Mouse (Mus musculus) cerebellum, adult 2 months (tissue): ENCODE results near the gene Rrn3. TPM values are rescaled to one million over a fixed set of nuclear protein-coding genes. Genes with fewer than 3 reads are reported as not detected.

Experiments used
- DNase-seq, 2 experiments: peaks; one replicate each; pipeline ENCODE4 v3.0.0; 2021
- H3K27ac ChIP-seq: fragments of 200-500 bp; 2 replicates; pipeline ENCODE4 v1.5.1; 2012; ENCODE audit warnings: low read length, control low read depth, inconsistent platforms; ENCODE audit not compliant: insufficient read depth
- H3K27me3 ChIP-seq: fragments of 200-500 bp; 2 replicates; pipeline ENCODE4 v1.6.1; 2012; ENCODE audit warnings: inconsistent platforms, mild to moderate bottlenecking, low read length, moderate library complexity; ENCODE audit not compliant: control insufficient read depth, insufficient read depth
- H3K4me1 ChIP-seq: fragments of 200-500 bp; 2 replicates; pipeline ENCODE4 v1.6.1; 2011; ENCODE audit warnings: low read length; ENCODE audit not compliant: control insufficient read depth, insufficient read depth
- H3K4me3 ChIP-seq: fragments of 200-500 bp; replicated peaks from 2 replicates; pipeline ENCODE3; 2011; ENCODE audit warnings: mild to moderate bottlenecking, low read depth, low read length, control low read depth; ENCODE audit not compliant: insufficient read depth
- CTCF ChIP-seq: fragments of 200-500 bp; IDR thresholded peaks from 2 replicates; pipeline ENCODE4 v1.5.1; 2011; ENCODE audit warnings: low read depth, mild to moderate bottlenecking, control low read depth, low read length, moderate library complexity, borderline replicate concordance; ENCODE audit not compliant: insufficient read depth
- POLR2A ChIP-seq: fragments of 200-500 bp; IDR thresholded peaks from 2 replicates; pipeline ENCODE4 v1.6.1; 2011; ENCODE audit warnings: low read length, control low read depth, borderline replicate concordance; ENCODE audit not compliant: insufficient read depth
- WGBS: fragments of 180-500 bp; shearing (Covaris S2); methylation state at CpG from one replicate; pipeline ENCODE4 v1.1.7; 2018; 5-methylcytosine and 5-hydroxymethylcytosine counted together
- polyA plus RNA-seq: library from polyadenylated mRNA; depleted of rRNA; stranded (reverse); fragments of >200 nt; gene quantifications from 2 replicates; pipeline ENCODE4 v1.2.3, GENCODE M21; 2012; rRNA removed

Rrn3 gene
- polyA plus RNA-seq, 1 experiment = 39.1 TPM

DNA sequence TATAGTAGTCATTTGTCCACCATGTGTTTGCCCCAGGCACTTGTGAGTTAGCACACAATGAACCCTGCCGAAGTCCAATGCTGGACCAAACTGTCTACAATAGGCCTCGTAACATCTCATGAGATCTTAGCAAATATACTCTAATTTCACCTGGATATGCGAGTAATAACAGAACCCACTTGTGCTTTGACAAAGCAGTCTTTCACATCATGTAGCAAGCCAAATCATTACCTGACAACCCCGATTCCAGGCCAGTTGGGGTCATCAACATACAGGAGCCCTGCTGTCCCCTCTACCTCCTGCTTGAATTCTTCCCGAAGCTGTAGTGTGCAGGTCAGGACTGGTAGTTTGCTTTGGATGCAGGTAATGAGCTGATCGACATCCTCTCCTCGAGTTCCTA is 59.5 kb downstream of the Rrn3 start:
- 91% methylated on average over 7 of the region's 7 CpGs for WGBS
- Histone ChIP-seq H3K4me3 (no peak overlapping the region), H3K4me1 (no peaks in the 10 kb centered on the region), H3K27ac (no peak overlapping the region), H3K27me3 (no peaks in the 10 kb centered on the region)
- no peak for DNase-seq
- TF ChIP-seq POLR2A (no peak), CTCF (no peak)

DNA sequence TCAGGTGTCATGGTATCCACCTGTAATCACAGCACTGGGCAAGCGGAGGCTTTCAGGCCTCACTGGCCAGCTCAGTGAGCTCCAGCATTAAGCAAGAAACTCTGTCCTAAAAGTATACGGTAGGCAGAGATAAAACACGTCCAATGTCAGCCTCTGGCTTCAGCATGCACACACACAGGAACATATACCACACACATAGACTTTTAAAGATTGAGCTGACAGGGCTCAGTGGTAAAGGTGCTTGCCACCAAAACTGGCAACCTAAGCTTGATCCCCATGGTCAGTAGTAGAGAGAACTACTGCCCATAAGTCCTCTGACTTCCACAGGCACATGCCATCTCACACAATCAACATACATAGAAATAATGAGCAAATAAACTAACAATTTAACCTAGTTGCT is 60.4 kb downstream of the Rrn3 start:
- TF ChIP-seq CTCF = no peak
- TF ChIP-seq POLR2A = no peak
- Histone ChIP-seq H3K4me3 (no peak overlapping the region), H3K27ac (no peak overlapping the region), H3K4me1 (no peaks in the 10 kb centered on the region), H3K27me3 (no peaks in the 10 kb centered on the region)
- no peak for DNase-seq
- 95% methylated on average over 3 of the region's 3 CpGs for WGBS

DNA sequence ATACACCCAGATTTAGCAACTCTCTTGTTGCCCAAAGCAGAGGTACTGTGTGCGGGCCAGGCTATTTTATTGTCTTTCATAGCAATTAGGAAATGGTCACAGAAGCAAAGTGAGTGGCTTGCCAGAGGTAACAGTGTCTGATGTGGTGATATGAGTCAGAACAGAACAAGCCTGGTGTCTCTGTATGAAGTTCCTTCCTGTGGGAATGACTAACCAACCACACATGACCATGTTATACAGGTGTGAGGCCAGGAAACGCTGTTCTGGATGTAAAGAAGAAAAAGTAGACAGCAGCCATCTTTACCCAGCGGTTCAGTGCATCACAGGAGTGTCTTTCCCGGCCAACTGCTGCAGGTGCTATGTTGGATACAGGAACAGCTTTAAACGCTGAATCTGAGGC is 64.5 kb downstream of the Rrn3 start:
- 94% methylated on average over 5 of the region's 5 CpGs for WGBS

DNA sequence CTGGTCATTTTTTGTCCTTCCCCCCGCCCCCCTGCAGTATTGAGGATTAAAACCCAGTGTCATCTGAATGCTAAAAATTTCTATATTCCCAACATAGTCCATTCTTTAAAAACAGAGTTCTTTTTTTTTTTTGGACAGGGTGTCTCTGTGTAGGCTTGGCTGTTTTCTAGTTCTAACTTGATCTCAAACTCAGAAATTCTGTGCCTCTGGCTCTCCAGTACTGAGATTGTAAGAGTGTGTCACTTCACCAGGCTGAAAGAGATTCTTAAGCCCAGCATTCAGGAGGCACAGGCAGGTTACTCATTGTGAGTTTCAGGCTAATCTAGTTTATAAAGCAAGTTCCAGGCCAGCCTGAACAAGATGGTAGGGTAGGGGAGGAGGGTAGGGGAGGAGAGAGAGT is 66.2 kb downstream of the Rrn3 start:
- Histone ChIP-seq H3K27ac (no peak overlapping the region), H3K4me3 (no peak overlapping the region), H3K4me1 (no peaks in the 10 kb centered on the region), H3K27me3 (no peaks in the 10 kb centered on the region)
- TF ChIP-seq CTCF = no peak
- no peak for TF ChIP-seq POLR2A
- 97% methylated on average over 1 of the region's 1 CpGs for WGBS
- DNase-seq = no peak

More for the DNA sequence above, 64.5 kb downstream of the Rrn3 start:
- Histone ChIP-seq H3K4me1 (no peaks in the 10 kb centered on the region), H3K27me3 (no peaks in the 10 kb centered on the region), H3K27ac (no peak overlapping the region), H3K4me3 (no peak overlapping the region)
- TF ChIP-seq POLR2A (no peak), CTCF (no peak)
- DNase-seq = no peak

DNA sequence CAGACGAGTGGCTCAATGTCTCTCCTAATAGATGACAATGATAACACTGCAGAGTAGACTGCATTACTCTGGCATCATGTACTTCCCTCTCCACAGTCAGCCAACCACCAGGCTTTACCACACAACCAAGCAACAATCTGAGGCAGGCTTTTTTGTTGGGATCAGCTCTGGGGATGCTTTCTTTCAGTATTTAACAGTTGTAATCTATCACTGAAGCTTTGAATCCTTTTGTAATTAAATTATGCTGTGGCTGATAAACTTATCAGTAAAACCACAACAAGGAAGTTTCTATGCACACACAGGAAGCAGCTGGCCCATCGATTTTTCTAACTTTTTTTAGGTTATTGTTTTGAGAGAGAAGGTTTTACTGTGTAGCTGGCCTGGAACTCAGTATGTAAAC is 67.8 kb downstream of the Rrn3 start:
- Histone ChIP-seq H3K27me3 (no peaks in the 10 kb centered on the region), H3K4me1 (no peaks in the 10 kb centered on the region), H3K27ac (no peak overlapping the region), H3K4me3 (no peak overlapping the region)
- TF ChIP-seq CTCF (no peak), POLR2A (no peak)
- WGBS = 85% methylated on average over 2 of the region's 2 CpGs
- no peak for DNase-seq

DNA sequence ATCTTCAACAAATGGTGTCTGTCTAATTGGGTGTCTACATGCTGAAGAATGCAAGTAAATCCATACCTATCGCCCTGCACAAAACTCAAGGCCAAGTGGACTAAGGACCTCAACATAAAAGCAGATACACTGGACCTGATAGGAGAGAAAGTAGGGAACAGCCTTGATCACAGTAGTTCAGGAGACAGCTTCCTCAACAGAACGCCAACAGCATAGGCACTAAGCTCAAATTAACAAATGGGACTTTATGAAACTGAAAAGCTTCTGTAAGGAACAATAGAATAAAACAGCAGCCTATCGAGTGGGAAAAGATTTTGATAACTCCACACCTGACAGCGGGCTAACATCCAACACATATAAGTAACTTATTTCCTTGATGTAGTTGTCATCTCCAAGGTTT is 70.9 kb downstream of the Rrn3 start:
- WGBS = 93% methylated on average over 4 of the region's 4 CpGs
- TF ChIP-seq CTCF (no peak), POLR2A (no peak)
- no peak for DNase-seq
- H3K27ac ChIP-seq = no peak overlapping the region
- no peak overlapping the region for H3K4me3 ChIP-seq
- H3K4me1 ChIP-seq = no peaks in the 10 kb centered on the region
- no peaks in the 10 kb centered on the region for H3K27me3 ChIP-seq

DNA sequence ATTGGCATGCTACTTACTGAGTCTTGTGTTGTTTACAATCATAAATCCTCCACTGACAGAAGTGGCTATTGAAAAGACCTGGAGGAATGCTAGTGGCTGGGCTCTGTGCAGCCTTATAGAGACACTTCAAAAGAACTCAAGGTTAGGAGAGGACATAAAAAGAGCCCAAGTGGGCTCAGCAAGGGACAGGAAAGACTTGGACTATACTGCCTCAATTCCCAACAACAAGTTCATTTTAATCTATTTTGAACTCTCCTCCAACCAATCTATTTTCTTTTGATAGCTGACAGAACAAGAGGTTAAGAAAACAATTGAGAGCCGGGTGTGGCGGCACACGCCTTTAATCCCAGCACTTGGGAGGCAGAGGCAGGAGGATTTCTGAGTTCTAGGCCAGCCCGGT is 73.4 kb downstream of the Rrn3 start:
- no peak for DNase-seq
- TF ChIP-seq CTCF (no peak), POLR2A (no peak)
- no peaks in the 10 kb centered on the region for H3K4me1 ChIP-seq
- H3K27me3 ChIP-seq = no peaks in the 10 kb centered on the region
- 95% methylated on average over 4 of the region's 4 CpGs for whole genome bisulfite sequencing
- no peak overlapping the region for H3K27ac ChIP-seq
- H3K4me3 ChIP-seq = no peak overlapping the region

Other genes with a start within 250 kb of the Rrn3 start
- gene Parn, start 112.5 kb upstream of the Rrn3 start, polyA plus RNA-seq = 25.6 and 27.0 TPM in 2 replicates
- 45.1 and 45.3 TPM in 2 replicates for gene Bfar, start 108.8 kb upstream of the Rrn3 start, polyA plus RNA-seq
- gene 3110001I22Rik, start 108.8 kb upstream of the Rrn3 start, polyA plus RNA-seq = 2.6 and 3.1 TPM in 2 replicates
- gene Pla2g10, start 49.7 kb upstream of the Rrn3 start, polyA plus RNA-seq = not detected in 2 replicates
- 120 and 121 TPM in 2 replicates for gene Ntan1, start 38.1 kb downstream of the Rrn3 start, polyA plus RNA-seq
- gene Pdxdc1, start 122.4 kb downstream of the Rrn3 start, polyA plus RNA-seq = 94.7 and 105 TPM in 2 replicates
- 30.7 and 36.7 TPM in 2 replicates for gene Mpv17l, start 122.5 kb downstream of the Rrn3 start, polyA plus RNA-seq
- 154 and 162 TPM in 2 replicates for gene 2900011O08Rik, start 205.9 kb downstream of the Rrn3 start, polyA plus RNA-seq
- 0.70 and 1.1 TPM in 2 replicates for gene Ifitm7, start 206.2 kb downstream of the Rrn3 start, polyA plus RNA-seq